Mouse (Mus musculus) forebrain, postnatal 0 days (tissue): ENCODE measurements around the gene Atf7ip. TPM values are rescaled to one million over a fixed set of nuclear protein-coding genes. Genes with fewer than 3 reads are reported as not detected.

Experiments used
- ATAC-seq: fragments of 200-750 bp; cut with Nextera tagmentation; 2 replicates; pipeline ENCODE4 v1.8.0; 2017; ENCODE audit warnings: mild to moderate bottlenecking, moderate library complexity
- DNase-seq: peaks from one replicate; pipeline ENCODE4 v3.0.0-alpha.2; 2015
- H3K27ac ChIP-seq: fragments of 300-500 bp; sonication (generic); 2 replicates; pipeline ENCODE4 v1.5.1; 2014; ENCODE audit warnings: low read depth, mild to moderate bottlenecking, antibody characterized with exemption, low read length, moderate library complexity, mixed read lengths
- H3K27me3 ChIP-seq: fragments of 300-500 bp; sonication (generic); 2 replicates; pipeline ENCODE4 v1.6.1; 2014; ENCODE audit warnings: mild to moderate bottlenecking, low read length, mixed read lengths; ENCODE audit not compliant: insufficient read depth
- H3K36me3 ChIP-seq: fragments of 300-500 bp; sonication (generic); 2 replicates; pipeline ENCODE4 v1.6.1; 2014; ENCODE audit warnings: mild to moderate bottlenecking, moderate library complexity; ENCODE audit not compliant: insufficient read depth
- H3K4me1 ChIP-seq: fragments of 300-500 bp; sonication (generic); 2 replicates; pipeline ENCODE4 v1.6.1; 2014; ENCODE audit warnings: antibody characterized with exemption; ENCODE audit not compliant: insufficient read depth
- H3K4me2 ChIP-seq: fragments of 300-500 bp; sonication (generic); 2 replicates; pipeline ENCODE4 v1.6.1; 2014; ENCODE audit warnings: low read depth, mild to moderate bottlenecking, moderate library complexity
- H3K4me3 ChIP-seq: fragments of 300-500 bp; sonication (generic); 2 replicates; pipeline ENCODE4 v1.5.1; 2014; ENCODE audit warnings: low read depth, low read length, mixed read lengths
- H3K9ac ChIP-seq: fragments of 300-500 bp; sonication (generic); 2 replicates; pipeline ENCODE4 v1.6.1; 2014; ENCODE audit warnings: mild to moderate bottlenecking
- H3K9me3 ChIP-seq: fragments of 300-500 bp; sonication (generic); 2 replicates; pipeline ENCODE4 v1.6.1; 2016; ENCODE audit warnings: low read length
- CTCF ChIP-seq: sonication (generic); IDR thresholded peaks from 2 replicates; pipeline ENCODE4 v1.5.1; 2016; ENCODE audit warnings: antibody characterized with exemption, control low read depth, low read depth
- WGBS: fragments of 180-500 bp; shearing (Covaris S2); extraction: QIAGEN DNeasy Blood & Tissue Kit; methylation state at CpG from one replicate; pipeline ENCODE4 v1.1.7; 2014; 5-methylcytosine and 5-hydroxymethylcytosine counted together
- polyA plus RNA-seq: library from polyadenylated mRNA; unstranded; fragments of >200 nt; fragmentation: Nextera tagmentation; extraction: Ambion mirVana; gene quantifications from 2 replicates; pipeline ENCODE4 v1.2.1, GENCODE M21; 2015
- total RNA-seq: library from RNA; depleted of rRNA; stranded (reverse); fragments of >200 nt; gene quantifications from 2 replicates; pipeline ENCODE4 v1.2.3, GENCODE M21; 2014

Atf7ip gene
- total and polyA plus RNA-seq, 2 experiments from 2014 or later, result 23.5 to 54.8 TPM

GRCm38 (mm10) chr6:136534444-136534843 is 28.5 kb downstream of the Atf7ip start:
- no peak for TF ChIP-seq CTCF
- 42% methylated on average over 3 of the region's 3 CpGs for WGBS
- no peak for DNase-seq

GRCm38 (mm10) chr6:136535176-136535575 is 29.2 kb downstream of the Atf7ip start:
- DNase-seq, result no peak
- 34% methylated on average over 5 of the region's 5 CpGs for WGBS

More at GRCm38 (mm10) chr6:136534444-136534843, 28.5 kb downstream of the Atf7ip start:
- H3K36me3 ChIP-seq, result peaks cover 6% of the 10 kb centered on the region; the same call in 1 of the 2 replicates
- H3K9me3 ChIP-seq, result no peaks in the 10 kb centered on the region
- 0 out of 2 replicates have a peak overlapping the region, but pooled peaks have one; percentile 29 for H3K27ac ChIP-seq
- H3K4me2 ChIP-seq, result 0 out of 2 replicates have a peak overlapping the region, but pooled peaks have one; percentile 6
- H3K4me1 ChIP-seq, result peaks cover 8% of the 10 kb centered on the region; the same call in 1 of the 2 replicates
- ATAC-seq, result no peak
- H3K4me3 ChIP-seq, result no peak overlapping the region
- H3K27me3 ChIP-seq, result no peaks in the 10 kb centered on the region
- H3K9ac ChIP-seq, result no peak overlapping the region

GRCm38 (mm10) chr6:136536121-136536520 is 30.2 kb downstream of the Atf7ip start:
- Histone ChIP-seq H3K36me3 (peaks cover 10% of the 10 kb centered on the region; the same call in 1 of the 2 replicates), H3K27ac (peak overlapping the region; percentile 59; the same call in 1 of the 2 replicates), H3K4me2 (peak overlapping the region; percentile 32), H3K4me3 (no peak overlapping the region), H3K4me1 (peaks cover 7% of the 10 kb centered on the region; the same call in 1 of the 2 replicates), H3K9ac (peak overlapping the region; percentile 39; the same call in 1 of the 2 replicates), H3K27me3 (no peaks in the 10 kb centered on the region), H3K9me3 (no peaks in the 10 kb centered on the region)
- DNase-seq (no peak), ATAC-seq (no peak)
- no peak for TF ChIP-seq CTCF
- WGBS, result 22% methylated on average over 5 of the region's 5 CpGs

More at GRCm38 (mm10) chr6:136535176-136535575, 29.2 kb downstream of the Atf7ip start:
- no peak for ATAC-seq
- peak overlapping the region; percentile 25; the same call in 1 of the 2 replicates for H3K9ac ChIP-seq
- H3K27me3 ChIP-seq, result no peaks in the 10 kb centered on the region
- TF ChIP-seq CTCF, result no peak
- no peak overlapping the region for H3K4me3 ChIP-seq
- H3K9me3 ChIP-seq, result no peaks in the 10 kb centered on the region
- H3K27ac ChIP-seq, result 0 out of 2 replicates have a peak overlapping the region, but pooled peaks have one; percentile 50
- peaks cover 8% of the 10 kb centered on the region; the same call in 1 of the 2 replicates for H3K4me1 ChIP-seq
- 0 out of 2 replicates have a peak overlapping the region, but pooled peaks have one; percentile 17 for H3K4me2 ChIP-seq
- peaks cover 10% of the 10 kb centered on the region; the same call in 1 of the 2 replicates for H3K36me3 ChIP-seq

- ATAC-seq, result no peak
- peak overlapping the region; percentile 75 for H3K27ac ChIP-seq
- no peak for TF ChIP-seq CTCF
- peak overlapping the region; percentile 10; the same call in 1 of the 2 replicates for H3K4me2 ChIP-seq
- no peaks in the 10 kb centered on the region for H3K27me3 ChIP-seq
- WGBS, result 18% methylated on average over 5 of the region's 5 CpGs
- H3K9me3 ChIP-seq, result no peaks in the 10 kb centered on the region
- peaks cover 10% of the 10 kb centered on the region; the same call in 1 of the 2 replicates for H3K36me3 ChIP-seq
- no peak overlapping the region for H3K4me3 ChIP-seq
- H3K9ac ChIP-seq, result no peak overlapping the region
- peaks cover 12% of the 10 kb centered on the region for H3K4me1 ChIP-seq
- no peak for DNase-seq
Measured at GRCm38 (mm10) chr6:136541350-136541749, 35.4 kb downstream of the Atf7ip start.

- Histone ChIP-seq H3K4me2 (0 out of 2 replicates have a peak overlapping the region, but pooled peaks have one; percentile 10), H3K4me3 (no peak overlapping the region), H3K4me1 (peaks cover 12% of the 10 kb centered on the region), H3K27ac (peak overlapping the region; percentile 75), H3K9ac (no peak overlapping the region; the same call in 1 of the 2 replicates), H3K36me3 (peaks cover 10% of the 10 kb centered on the region; the same call in 1 of the 2 replicates), H3K27me3 (no peaks in the 10 kb centered on the region), H3K9me3 (no peaks in the 10 kb centered on the region)
- no peak for TF ChIP-seq CTCF
- no peak for ATAC-seq
- 56% methylated on average over 1 of the region's 1 CpGs for WGBS
- peak; percentile 43 for DNase-seq
Measured at GRCm38 (mm10) chr6:136542105-136542504, 36.1 kb downstream of the Atf7ip start.

GRCm38 (mm10) chr6:136543164-136543563 is 37.2 kb downstream of the Atf7ip start:
- H3K9me3 ChIP-seq, result no peaks in the 10 kb centered on the region
- no peak overlapping the region for H3K4me3 ChIP-seq
- H3K27me3 ChIP-seq, result no peaks in the 10 kb centered on the region
- TF ChIP-seq CTCF, result peak; percentile 30
- WGBS, result 3% methylated on average over 6 of the region's 6 CpGs
- H3K9ac ChIP-seq, result no peak overlapping the region
- DNase-seq (peak; percentile 73), ATAC-seq (peak; percentile 85)
- peak overlapping the region; percentile 65 for H3K27ac ChIP-seq
- H3K36me3 ChIP-seq, result 0 out of 2 replicates have a peak, but pooled peaks cover 4% of the 10 kb centered on the region
- peaks cover 15% of the 10 kb centered on the region for H3K4me1 ChIP-seq
- peak overlapping the region; percentile 21 for H3K4me2 ChIP-seq

GRCm38 (mm10) chr6:136545284-136545870 is 39.4 kb downstream of the Atf7ip start:
- H3K4me1 ChIP-seq, result peaks cover 25% of the 10 kb centered on the region
- no peak overlapping the region for H3K9ac ChIP-seq
- no peak overlapping the region for H3K4me2 ChIP-seq
- 79% methylated on average over 11 of the region's 11 CpGs for WGBS
- no peaks in the 10 kb centered on the region for H3K36me3 ChIP-seq
- H3K27ac ChIP-seq, result peak overlapping the region; percentile 40; the same call in 1 of the 2 replicates
- ATAC-seq (no peak), DNase-seq (no peak)
- no peak overlapping the region for H3K4me3 ChIP-seq
- no peaks in the 10 kb centered on the region for H3K27me3 ChIP-seq
- H3K9me3 ChIP-seq, result no peaks in the 10 kb centered on the region
- no peak for TF ChIP-seq CTCF
